Mouse (Mus musculus): ENCODE data around the gene Met. TPM values are rescaled to one million over a fixed set of nuclear protein-coding genes. Genes with fewer than 3 reads are reported as not detected.

Met gene
- total RNA-seq (2021): 10 to 100 TPM in 1 of 2 experiments, 1 to 10 TPM in 1; 7.8 to 11.5 TPM
- polyA plus RNA-seq (2012; rRNA removed): 0.84 and 1.5 TPM in 2 replicates
- long read RNA-seq, partial matches to known transcripts: 1 of 1 reads
- long read RNA-seq, other reads (novel, unspliced or antisense): 0 of 1 reads

GRCm38 (mm10) chr6:17463434-17464280, at the start of gene Met:
Gene Met, plus strand, starts transcription at chr6:17463800.
- DNase-seq: peak; percentile 85

- no peak for DNase-seq
These were observed 45.4 kb upstream of the Met start for GRCm38 (mm10) chr6:17418226-17418625.

GRCm38 (mm10) chr6:17422432-17422831, 41.2 kb upstream of the Met start:
- no peak for DNase-seq

GRCm38 (mm10) chr6:17429041-17429440, 34.6 kb upstream of the Met start:
- DNase-seq: no peak

- no peak for DNase-seq
These were observed 34.0 kb upstream of the Met start for GRCm38 (mm10) chr6:17429611-17430010.

GRCm38 (mm10) chr6:17443311-17443710, 20.3 kb upstream of the Met start:
- no peak for DNase-seq

- DNase-seq: no peak
These were observed 12.3 kb upstream of the Met start for GRCm38 (mm10) chr6:17451305-17451704.

GRCm38 (mm10) chr6:17455116-17455515, 8.5 kb upstream of the Met start:
- no peak for DNase-seq

- no peak for DNase-seq
These were observed 4.0 kb upstream of the Met start for GRCm38 (mm10) chr6:17459561-17459960.

GRCm38 (mm10) chr6:17461435-17461834, 2.2 kb upstream of the Met start:
- no peak for DNase-seq

GRCm38 (mm10) chr6:17464281-17465025, 853 bp downstream of the Met start:
- DNase-seq: no peak

GRCm38 (mm10) chr6:17466526-17466925, 2.9 kb downstream of the Met start:
- DNase-seq: no peak

- DNase-seq: no peak
These were observed 5.4 kb downstream of the Met start for GRCm38 (mm10) chr6:17468993-17469392.

GRCm38 (mm10) chr6:17473128-17473527, 9.5 kb downstream of the Met start:
- DNase-seq: no peak

- DNase-seq: no peak
These were observed 14.2 kb downstream of the Met start for GRCm38 (mm10) chr6:17477823-17478222.

- no peak for DNase-seq
These were observed 14.7 kb downstream of the Met start for GRCm38 (mm10) chr6:17478252-17478651.

GRCm38 (mm10) chr6:17478838-17479570, 15.4 kb downstream of the Met start:
- no peak for DNase-seq

GRCm38 (mm10) chr6:17481068-17481467, 17.5 kb downstream of the Met start:
- no peak for DNase-seq

- DNase-seq: no peak
These were observed 21.6 kb downstream of the Met start for GRCm38 (mm10) chr6:17485244-17485643.

GRCm38 (mm10) chr6:17485782-17486181, 22.2 kb downstream of the Met start:
- no peak for DNase-seq

GRCm38 (mm10) chr6:17488291-17488817, 24.8 kb downstream of the Met start:
- DNase-seq: no peak

- peak; percentile 9 for DNase-seq
These were observed 27.2 kb downstream of the Met start for GRCm38 (mm10) chr6:17490786-17491185.

Measured in adrenal gland, adult 2 months (tissue).